Mouse (Mus musculus) NIH3T3 (cell line): ENCODE measurements around the gene Ubp1.

ENCODE experiments used
- DNase-seq: peaks from one replicate; pipeline ENCODE4 v3.0.0-alpha.2; 2012; ENCODE audit warnings: low read depth

The Ubp1 gene

DNA sequence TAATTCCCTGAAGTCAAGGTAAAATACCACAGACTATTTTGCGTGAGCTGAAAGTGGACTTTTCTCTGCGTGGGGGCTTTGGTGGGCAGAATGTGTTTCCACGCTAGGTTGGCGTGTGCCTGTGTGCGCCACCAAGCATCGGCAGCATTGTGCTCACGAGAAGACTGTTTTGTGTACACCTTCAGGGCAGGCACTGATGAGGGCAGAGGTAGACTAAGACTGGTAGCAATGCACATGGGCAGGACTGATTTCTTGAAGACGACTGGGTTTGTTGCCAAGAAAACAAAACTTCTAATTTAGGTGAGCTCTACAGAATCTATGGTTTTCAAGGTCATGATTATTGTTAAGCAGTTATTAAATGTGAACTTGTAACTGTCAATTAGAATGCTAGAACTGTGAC, 38.7 kb downstream of the Ubp1 start:
- DNase-seq = no peak

DNA sequence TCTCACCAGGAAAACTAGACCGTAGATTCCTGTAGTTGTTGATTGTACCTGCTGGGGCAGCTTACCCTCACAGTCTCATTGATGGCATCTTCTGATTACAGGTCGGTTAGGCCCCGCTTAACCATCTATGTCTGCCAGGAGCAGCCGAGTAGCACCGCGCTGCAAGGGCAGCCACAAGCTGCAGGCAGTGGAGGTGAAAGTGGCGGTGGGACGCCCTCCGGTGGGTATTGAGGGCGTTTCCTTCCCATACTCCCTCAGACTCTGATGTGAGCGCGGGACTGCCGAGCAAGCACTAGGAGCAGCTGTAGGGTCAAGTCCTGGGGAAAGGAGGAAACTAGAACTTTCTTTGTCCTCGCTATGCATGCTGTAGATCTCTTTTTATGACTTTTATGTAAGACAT, 39.3 kb downstream of the Ubp1 start:
- DNase-seq = peak; percentile 13

DNA sequence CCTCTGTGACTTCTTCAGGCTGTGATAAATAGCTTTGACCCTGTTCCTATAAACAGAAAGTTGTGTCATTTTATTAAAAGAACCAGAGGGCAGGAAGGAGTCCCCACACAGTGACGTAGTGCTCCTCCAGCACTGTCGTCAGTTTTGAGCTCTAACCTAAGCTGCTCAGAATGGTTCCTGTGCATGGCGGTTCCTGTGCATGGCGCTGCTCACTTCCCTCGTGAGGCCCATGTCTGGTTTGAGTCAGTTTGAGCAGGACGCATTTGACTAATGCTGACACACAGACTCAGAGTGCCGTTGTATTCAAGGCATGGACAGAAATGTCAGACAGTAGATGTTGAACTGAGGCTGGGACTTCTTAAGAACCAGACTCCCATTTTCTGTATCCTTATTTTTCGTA, 40.9 kb downstream of the Ubp1 start:
- no peak for DNase-seq

DNA sequence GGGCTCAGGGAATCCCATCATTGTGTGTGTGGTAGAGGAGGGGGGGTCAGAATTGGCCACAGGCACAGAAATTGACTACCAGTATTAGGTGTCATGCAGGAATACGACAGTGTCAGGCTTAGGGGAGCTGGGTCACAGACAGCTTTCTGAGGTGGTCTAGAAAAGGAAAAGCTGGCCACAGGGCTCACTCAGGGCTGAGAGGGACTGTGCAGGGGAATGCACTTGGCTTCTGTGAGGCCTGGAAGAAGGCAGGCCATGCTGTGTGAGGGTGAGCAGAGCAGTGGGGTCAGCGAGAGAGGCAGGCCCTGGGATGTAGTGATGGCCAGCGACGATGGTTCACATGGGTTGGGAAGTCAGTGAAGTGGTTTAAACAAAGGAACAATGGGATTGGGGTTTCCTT, 43.1 kb downstream of the Ubp1 start:
- DNase-seq = no peak

DNA sequence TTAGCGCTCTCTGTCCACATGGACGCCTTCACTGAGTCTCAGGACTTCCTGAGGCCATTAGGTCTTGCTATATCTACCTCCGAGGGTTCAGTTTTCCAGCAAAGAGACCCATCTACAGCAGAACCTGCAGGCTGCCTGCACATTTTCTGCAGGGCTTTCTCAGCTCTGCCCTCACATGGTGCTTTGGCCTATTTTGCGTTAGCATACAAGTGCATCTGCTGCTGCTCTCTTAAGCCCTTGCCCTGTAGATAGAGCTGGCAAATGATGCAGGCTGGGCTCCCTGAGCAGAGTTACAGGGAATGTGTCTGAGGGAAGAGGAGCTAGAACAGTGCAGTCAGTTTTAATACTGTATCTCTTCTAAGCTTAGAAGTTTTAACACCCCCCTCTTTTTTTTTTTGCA, 44.2 kb downstream of the Ubp1 start:
- no peak for DNase-seq

DNA sequence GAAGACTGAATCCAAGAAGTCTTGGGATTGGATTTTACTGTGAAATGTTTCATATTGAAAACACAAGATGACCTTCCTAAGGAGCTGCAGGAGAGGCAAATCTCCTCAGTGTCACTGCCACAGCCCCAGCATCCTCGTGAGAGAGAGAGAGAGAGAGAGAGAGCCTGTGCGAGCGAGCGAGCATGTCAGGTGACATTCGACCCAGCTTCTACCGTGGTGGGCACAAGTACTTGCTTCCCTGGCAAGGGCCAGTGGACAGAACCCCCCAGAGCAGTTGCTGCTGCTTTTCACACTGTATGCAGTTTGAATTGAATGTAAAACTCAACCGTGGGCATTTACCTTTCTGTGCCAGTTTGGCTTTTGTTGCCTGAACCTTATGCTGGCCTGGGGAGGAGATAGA, 44.7 kb downstream of the Ubp1 start:
- no peak for DNase-seq

DNA sequence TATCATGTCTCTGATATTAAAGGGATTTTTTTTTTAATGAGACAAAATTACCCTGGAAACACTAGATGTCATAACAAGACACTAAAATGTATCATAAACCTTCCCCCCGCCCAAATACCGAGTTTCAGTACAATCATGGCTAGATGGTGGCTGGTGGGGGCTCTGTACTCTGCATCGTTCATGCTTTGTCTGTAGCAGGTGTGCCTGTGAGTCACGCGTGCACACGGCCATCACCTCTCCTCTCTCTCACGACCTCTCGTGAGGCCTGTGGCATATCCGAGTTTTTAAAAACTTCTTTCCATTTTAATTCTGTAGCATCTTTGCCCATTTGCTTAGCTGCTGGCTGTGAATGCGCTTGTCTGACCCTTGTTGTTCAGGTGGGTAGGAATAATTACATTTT, 45.5 kb downstream of the Ubp1 start:
- DNase-seq = no peak

DNA sequence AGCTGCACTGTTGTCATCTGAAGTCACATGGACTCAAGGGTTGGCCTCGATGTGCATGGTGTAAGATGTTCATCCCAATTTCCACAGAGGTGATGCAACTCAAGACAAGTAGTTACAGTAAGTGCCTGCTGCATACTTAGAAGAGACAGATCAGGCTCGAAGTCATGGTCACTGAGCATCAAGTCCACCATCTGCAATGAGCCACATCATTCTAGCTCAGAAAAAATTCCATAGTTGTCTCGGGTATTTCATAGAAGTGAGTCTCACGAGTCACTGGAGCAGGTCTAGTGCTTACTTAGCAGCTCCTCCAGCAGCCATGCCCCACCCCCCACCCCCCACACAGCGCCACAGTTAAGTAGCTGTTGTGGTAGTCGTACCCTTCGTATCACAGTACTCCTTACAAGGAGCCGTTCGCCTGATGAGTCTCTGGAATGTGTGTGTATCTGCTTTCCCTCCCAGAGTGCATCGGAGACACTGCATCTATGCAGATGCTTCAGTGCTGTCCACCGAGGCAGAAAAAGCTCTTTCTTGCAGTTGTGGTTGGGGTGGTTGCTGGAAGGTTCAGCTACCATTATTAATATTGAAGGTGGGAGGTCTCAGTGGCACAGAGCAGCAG, 46.6 kb downstream of the Ubp1 start:
- DNase-seq = no peak

DNA sequence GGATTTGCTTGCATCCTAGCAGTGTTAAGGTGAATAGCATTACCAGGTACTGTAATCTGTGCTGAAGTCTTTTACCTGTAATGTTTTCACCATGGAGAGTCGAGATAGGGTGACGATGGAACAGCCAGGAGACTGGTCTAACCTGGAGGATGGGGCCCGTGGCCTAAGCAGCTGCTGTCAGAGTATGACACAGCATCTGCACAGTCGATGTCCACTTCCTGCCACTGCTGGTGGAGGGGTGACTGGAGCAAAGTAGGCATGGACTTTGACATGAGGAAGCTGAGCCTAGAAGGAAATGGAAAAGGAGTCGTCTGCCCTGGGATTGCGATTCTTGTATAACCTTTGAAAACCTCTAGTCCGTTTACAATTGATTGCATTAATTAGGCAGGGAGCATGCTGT, 47.9 kb downstream of the Ubp1 start:
- DNase-seq = no peak

DNA sequence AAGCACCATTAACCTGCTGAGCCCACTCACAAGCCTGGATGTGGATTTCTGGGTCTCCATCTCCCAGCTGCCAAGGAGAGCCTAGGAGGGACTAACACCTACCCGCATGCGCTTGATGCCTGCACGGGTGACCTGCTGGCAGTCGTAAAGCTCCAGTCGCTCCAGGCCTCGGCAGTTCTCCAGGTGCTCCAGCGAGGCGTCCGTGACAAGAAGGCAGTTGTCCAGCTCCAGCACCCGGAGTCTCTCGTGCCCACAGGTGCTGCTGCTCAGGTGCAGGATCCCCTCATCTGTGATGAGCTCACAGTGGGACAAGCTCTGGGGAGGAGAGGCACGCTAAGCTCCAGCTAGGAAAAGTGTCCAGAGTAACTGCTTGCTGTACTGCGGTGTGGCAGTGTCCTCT, 48.6 kb downstream of the Ubp1 start:
- no peak for DNase-seq

DNA sequence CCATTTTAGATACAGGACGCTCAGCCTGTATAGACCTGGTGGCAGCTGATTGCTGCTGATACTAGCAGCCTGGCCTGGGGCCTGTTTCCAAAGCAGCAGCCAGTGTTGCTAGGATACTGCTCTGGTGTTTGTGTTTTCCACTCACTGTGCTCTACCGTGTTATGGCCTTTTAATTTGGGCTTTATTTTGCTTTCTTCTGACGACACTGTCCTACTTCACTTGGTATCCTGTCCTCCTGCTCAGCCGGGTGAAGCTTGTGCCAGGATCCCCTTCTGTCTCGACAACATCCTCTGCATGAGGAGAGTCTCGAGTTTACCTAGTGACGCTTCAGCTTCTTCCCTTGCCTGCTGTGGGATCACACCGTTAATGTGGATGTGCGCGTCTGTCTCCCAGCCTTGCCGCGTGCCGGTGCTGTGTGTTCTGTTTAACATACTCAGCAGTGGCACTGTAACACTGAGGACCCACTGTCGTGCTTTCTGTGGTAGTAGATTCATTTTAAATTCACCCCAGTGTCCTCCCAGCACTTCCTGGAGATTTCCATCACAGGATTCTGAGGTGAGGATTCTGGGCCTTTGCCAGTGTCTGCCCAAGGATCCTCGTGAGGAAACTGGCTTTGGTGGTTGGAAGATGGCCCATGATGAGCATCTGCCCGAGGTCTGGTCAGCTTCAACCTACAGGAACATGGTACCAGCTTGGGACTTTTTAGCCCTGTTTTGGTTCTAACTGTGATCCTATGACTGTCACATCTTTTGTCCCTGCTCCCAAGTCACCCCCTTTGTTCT, 50.6 kb downstream of the Ubp1 start:
- DNase-seq = no peak

DNA sequence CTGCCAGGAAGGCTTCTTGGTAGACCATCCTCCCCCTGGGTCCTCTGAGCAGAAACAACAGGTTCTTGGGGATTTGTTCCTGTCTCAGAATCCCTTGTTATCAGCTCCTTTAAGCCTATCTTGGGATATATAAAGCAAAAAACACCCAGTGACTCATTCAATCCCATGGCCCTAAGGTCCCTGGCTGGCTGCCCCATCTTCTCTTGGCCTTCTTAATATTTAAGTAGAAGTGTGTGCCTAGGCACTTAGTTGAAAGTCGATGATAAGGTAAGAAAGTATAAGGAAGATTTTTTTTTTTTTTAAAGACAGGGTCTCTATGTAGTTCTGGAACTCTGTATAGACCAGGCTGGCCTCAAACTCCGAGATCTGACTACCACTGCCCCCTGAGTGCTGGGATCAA, 51.7 kb downstream of the Ubp1 start:
- peak; percentile 54 for DNase-seq

DNA sequence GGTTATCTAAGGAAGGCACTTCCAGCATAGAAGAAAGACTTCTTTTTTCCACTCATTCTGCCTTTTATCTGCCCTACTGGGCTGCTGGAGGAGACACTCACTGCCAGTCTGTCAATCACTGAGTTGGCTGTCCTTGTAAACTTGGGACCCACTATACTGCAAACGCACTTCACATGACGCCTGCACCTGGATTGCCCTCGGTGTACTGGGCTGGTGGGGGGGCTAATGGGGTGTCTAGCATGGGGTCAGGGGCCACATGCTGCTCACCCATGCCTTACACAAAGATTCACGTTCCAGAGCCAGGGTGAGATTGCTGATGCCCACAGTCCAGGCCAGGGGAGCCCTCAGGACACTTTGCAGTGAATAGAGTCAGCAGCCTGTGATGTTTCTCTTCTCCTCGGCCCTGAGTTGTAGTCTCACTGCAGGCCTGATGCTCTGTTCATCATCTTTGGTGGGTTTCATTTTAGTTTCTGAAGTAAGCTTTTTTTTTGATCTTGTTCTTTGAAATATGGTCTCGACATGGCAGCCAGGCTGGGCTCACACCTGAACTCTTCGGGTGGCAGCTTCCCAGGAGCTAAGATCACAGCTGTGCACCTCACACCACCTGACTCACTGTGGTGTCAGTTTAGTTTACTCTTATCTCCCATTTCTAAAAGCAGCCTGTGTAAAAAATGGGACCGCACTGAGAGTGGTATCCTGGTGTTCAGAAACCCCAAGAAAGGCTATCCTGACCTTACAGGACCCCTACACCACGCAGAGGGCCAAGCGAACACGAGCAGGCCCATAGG, 52.3 kb downstream of the Ubp1 start:
- no peak for DNase-seq

DNA sequence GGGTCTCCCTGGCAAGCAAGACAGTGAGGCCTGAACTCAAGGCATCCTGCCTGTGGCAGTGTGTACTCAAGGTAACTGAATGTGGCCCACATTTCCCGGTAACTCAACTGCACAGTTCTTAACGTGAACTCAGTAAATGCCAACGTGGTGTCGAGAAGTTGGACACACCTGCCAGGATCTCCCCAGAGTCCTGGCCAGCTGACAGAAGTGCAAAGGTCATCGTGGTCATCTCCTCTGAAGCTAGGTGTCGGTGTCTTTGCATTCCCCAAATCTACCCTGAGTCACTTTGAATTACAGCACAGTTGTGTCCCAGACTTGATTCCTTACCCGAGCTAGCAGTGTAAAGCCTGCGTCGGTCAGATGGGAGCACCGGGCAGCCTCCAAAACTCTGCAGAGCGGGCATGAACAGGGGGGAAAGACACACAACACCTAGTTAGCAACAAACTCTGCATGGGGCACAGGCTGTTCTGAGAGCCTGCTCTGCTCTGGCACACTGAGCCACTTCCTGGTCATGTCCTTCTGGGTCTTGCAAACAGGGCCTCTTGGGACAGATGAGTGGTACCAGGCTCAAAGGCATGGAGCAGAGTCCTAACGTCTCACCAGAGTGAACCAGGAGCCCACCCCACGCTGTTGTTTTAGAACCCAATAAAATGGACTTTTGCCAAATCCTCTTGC, 54.3 kb downstream of the Ubp1 start:
- no peak for DNase-seq

DNA sequence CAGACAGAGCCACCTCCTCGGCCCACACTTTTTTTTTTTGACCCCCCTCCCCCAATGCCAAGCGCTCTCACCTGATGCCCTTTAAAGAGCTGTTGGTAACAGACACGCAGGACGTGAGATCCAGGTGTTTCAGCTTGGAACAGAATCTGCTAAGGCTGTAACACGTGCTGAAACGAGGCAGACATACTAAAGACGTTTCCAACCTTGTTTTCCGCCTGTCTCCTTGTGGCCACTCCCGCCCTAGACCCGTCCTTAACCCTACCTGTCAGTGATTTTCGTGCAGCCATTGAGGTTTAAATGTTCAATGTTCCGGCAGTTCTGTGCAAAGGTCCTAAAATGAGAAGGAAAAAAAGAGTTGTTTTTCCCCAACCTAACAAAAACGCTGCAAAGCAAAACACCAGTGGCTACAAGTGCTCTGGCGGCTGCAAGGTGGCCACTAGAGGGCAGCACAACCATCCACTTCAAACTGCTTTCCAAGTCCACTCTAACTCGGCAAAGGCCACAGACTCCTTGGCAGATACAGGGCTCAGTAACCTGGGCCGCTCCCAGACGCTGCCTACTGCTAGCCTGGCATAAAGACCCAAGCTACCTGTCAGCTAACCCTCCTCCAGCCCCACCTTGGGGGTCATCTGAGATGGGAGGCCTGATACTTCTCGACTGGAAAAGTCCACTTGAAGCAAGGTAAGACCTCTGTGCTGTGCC, 60.0 kb downstream of the Ubp1 start:
- DNase-seq = peak; percentile 91

DNA sequence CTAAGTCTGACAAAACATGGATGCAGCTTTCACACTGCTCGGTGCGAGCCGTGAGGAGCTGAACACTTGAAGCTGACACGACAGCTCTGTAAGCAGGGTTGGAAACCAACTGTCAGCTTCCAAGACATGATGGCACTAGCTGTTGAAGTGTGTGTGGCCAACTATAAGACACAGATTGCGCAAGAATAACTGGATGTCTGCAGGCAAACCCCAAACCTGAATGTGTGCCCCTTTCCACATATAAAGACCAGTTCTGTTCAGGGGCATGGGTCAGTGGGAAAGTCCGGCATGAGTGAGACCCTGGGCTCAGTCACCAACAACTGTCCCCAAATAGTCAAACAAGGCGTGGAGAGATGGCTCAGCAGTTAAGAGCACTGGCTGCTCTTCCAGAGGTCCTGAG, 62.1 kb downstream of the Ubp1 start:
- no peak for DNase-seq

DNA sequence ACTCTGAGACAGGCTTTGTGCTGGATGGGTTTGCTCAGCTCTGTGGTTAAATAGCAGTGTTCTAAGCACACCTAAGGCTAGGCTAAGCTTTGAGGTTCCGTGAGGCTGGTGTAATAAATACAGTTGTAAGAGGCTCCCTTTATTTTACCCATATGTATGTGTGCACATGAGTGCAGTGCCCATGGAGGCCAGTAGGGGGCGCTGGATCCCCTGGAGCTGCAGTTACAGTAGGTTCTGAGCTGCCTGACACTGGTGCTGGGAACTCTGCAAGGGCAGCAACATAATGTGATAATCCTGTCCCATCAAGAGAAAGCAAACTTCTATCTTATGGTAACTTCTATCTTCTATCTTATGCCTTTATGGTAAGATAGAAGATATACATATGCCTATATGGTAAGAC, 67.6 kb downstream of the Ubp1 start:
- DNase-seq = no peak

DNA sequence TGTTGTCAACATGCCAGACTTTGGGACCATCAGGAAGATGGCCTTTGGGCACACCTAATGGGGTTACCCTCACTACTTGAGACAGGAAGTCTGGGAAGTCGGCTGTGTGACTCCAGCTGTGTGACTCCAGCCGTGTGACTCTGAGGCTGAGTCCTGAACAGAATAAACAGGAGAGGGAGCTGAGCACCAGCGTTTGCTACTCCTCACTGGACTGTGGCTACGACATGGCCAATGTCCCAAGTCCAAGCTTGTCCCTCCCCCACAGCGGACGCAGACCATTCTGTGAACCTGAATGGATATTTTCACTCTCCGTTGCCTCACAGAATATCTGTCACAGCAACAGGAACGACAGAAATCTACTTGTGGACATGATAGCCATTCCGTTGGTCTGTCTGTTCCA, 76.1 kb downstream of the Ubp1 start:
- no peak for DNase-seq

DNA sequence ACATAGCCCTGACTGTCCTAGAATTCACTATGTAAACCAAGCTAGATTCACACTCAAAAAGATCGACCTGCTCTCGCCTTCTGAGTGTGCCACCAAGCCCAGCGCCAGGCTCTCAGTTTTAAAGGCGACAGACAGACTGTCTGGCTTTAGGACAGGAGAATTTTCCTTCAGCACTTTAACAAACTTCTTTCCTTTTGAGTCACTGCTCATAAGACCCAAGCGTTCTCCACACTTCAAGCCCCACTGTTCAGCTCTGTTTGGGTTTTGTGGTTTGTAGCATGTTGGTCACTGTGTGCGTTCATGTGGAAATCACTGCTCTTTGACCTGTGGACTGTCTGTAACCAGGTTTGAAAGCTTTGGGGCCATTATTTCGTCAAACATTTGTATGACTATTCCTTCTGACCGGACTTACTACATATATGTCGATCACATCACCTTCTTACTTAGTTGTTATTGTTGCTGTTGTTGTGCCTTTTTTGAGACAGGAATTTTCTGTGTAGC, 77.2 kb downstream of the Ubp1 start:
- DNase-seq = no peak

DNA sequence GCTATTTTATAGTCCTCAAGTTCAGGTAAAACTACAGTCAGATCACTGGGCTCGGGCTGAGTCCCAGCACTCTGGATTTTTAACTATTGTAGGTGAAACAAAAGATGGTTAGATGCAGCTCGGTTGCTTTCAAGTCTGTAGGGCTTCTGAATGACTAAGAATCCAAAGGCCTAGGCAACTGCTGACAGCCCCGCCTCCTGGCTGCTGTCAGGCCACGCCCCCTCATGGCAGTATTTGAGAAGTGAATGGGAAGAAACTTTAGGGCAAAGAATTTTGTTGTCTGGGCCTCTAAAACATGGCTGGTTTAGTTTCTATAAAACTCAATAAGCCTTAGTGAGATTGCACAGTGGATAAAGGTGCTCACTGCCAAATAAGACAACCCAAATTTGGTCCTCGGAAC, 78.8 kb downstream of the Ubp1 start:
- peak; percentile 14 for DNase-seq

DNA sequence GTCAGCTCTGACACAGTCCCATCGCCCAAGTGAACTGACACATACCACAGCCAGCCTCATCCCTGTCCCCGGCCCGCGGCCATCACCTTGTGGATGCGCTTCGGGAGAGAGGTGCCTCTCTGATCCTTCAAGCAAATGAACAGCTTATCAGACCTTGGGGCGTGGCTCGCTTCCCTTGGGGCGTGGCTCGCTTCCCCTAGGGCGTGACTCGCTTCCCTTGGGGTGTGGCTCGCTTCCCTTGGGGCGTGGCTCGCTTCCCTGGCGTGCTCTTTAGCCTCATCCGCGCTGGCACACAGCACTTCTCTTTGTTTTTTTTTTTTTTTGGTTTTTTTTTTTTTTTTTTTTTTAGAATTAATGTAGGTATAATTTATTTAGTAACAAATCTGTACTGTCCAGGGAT, 80.5 kb downstream of the Ubp1 start:
- DNase-seq = no peak

DNA sequence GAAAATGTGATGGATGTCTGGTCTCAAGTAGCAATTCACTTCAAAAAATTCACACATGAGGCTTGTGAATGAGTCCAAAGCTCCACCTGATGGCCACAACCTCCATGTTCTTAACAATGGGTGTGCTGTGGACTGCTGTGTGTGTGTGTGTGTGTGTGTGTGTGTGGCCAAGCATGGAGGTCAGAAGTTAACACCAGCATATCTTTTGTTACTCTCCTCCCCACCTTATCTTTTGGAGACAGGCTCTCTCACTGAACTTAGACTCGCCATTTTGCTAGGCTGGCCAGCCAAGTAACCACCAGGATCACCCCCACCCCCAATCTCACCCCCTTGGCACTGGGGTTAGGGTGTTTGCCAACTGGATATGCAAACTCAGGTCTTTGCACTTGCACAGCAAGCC, 83.3 kb downstream of the Ubp1 start:
- no peak for DNase-seq
